Mouse (Mus musculus) spleen, postnatal 10 days (tissue): Measurements from ENCODE around the gene Atp1b4.
"Not testable (repeated sequence)": the region's sequence is repeated elsewhere in the genome, so short reads cannot be mapped to it uniquely, and the experiment has no call there.

Source experiments
- DNase-seq, 2 experiments: peaks; one replicate each; pipeline ENCODE4 v3.0.0; 2021 to 2022; ENCODE audit warnings: low spot score in 2 of 2

The Atp1b4 gene

DNA sequence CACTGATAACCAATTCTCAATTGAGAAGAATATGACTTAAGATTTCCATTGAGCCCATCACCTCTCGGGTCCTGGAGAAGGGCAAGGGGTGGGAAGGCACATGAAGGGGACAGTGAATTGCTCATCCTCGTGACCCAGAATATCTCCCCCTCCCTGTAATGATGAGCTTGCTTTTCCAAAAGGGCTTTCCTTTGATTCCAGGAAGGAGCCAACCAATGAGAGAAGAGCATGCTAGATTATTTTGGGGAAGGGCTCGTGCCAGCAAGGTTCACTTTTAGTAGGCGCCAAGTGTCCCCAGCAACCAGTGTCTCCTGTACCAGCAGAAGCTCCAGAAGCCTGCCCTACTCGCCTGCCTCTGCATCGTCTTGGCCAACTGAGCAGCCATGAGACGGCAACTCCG, at the start of gene Atp1b4:
Gene Atp1b4 (plus strand): TSS at position 301 of the 400 bp plus-strand sequence.
- no peak for DNase-seq

DNA sequence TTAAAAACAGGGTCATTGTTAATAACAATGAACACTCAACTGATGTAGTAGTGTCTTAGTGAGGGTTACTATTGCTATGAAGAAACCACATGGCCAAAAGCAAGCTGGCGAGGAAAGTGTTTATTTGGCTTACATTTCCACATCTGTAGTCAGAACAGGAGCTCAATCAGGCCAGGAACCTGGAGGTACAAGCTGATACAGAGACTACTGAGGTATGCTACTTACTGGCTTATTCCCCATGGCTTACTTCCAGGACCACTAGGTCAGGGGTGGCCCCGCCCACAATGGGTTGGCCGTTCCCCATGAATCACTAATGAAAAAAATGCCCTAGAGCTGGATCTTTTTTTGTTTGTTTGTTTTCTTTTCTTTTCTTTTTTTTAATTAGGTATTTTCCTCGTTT, 7.4 kb upstream of the Atp1b4 start:
- no peak for DNase-seq

DNA sequence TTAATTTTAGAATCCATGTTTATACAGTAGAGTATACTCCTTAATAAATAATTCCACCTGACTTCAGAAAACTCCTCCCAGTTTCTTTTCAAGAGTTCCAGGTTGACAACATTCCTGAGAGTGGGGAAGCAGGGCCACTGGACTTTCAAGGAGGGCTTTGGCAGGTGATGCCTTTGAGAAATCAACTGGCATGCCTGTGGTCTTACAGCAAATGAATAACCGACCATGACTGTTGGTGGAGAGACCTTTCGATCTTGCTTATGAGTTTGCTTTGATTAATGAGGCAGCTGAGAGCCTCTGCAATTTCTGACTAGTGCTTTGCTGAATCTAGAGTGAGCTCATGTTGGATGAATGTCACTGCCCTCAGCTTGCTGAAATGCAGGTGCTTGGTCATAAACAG, 4.9 kb upstream of the Atp1b4 start:
- DNase-seq = no peak

DNA sequence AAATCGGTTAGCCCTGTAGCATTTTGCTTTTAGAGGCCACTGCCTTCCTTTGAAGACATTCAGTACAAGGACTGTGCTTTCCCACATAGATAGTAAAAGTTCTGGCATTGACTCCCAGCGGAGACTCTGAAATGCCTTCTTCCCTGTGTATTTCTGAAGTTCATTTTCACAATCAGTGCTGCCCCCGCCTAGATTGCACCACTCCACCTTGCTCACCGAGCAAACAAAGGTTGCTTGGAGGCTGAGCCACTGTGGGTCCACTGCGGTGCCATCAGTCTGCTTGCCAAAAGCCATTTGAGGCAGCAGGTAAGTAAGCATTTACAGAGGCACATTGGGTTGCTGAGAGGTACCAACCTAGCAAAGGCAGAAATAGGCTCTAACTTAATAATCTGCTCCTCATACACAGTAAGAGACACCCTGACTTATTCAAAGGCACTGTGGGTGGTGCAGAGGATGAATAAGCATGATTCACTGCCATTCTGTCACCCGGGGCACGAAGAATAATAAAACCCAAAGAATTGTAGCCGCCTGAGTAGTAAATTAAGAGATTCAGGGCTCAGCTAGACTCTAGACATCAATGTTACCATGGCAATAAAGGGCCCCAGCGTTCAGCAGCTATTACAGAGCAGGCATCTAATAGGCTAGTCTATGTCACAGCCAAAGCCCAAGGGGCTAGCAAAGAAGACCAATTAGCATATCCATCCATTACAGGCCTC, 2.9 kb upstream of the Atp1b4 start:
- no peak for DNase-seq

DNA sequence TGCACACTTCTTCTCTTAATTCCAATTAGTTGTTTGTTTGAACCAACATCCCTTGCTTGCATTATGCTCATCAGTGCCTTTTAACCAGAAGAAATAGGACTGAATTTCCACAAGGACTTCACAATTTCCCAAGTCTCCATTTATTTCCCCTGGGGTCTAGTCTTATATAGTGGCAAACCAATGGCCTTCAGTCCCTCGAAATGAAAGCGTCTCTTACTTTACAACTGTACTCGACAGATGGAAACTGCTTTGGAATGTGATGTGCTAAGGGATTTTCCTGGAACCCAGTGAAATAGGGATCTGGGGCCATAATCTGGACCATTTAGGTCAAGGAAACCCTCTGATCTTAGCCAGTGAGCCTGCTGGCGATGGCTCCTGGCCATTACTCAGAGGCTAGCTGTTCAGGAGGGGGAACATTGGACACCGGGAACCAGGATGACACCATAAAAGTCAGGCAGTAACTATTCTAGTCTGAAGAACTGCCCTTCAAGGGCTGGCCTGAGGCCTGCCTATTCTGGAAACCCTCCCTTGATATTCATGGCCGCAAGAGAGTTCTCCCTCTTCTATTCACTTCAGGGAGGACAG, 2.3 kb upstream of the Atp1b4 start:
- DNase-seq = no peak

DNA sequence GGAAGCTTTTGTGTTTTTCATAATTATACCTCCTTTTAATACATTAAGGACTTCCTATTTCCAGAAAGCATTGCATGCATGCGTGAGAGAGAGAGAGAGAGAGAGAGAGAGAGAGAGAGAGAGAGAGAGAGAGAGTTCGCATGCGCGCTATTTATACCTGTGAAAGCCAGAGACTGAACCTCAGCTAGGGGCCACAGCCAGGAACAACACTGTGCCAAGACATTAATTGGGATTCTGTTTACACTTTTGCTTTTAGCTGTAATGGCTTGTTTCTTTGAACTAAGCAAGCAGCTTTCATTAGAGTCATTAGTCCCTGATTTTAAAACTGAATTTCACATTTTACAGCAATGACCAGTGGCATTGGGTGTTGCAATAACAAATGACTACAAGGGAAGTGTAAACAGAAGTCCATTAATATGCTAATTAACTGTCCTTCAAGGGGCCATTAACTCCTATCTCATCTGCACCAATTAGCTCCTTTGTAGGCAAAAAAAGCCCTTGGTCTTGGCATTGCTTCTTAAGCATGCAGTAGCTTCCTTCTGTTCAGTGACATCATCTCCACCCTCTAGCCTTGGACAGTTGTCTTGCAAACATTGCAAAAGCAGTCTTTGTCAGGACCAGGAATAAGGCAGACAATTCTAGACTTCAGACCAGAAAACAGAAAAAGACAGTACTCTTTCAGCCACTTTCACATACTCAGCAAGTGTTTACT, 14.9 kb downstream of the Atp1b4 start:
- DNase-seq = no peak

DNA sequence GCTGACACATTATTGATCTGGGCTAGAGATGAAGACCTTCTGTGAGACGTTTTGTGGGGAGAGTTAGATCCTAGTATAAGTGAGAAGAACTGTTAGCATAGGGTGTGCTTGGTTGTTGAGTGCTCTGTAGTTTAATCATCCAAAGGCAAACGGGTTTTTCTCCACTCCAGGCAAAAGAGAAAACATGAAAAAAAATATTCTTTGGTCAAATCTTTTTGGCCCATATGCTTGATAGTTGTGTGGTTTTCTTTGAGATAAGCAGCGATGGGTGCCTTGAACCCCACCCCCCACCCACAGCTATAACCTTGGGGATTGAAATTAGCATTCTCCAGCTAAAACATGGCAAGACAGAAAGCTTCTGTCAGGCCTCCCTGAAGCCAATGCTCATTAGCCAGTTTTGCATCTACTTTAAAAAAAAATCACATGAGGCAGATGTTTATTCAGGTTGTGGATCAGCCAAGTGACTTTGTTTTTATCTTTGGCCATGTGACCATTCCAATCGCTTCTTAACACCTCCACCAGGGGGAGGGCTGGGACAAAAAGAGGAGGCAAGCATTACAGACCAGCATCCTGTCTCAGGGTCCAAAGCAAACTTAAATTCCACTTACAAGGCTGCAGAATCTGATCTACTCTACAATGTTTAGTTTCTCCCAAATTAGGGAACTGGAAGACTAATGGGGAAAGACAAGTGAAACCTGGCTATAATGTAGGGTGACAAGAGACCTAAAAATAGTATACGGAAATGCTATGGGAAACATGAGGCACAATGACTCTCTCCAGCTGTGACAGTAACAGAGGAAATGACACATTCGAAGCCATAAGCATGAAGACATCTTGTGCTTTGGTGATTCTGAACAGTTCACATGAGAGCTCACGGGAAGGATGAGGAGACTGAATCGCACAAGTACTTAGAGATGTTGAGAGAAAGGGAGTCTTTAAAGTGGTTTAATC, 18.6 kb downstream of the Atp1b4 start:
- DNase-seq = peak in 1 of 2 experiments; percentile 50

DNA sequence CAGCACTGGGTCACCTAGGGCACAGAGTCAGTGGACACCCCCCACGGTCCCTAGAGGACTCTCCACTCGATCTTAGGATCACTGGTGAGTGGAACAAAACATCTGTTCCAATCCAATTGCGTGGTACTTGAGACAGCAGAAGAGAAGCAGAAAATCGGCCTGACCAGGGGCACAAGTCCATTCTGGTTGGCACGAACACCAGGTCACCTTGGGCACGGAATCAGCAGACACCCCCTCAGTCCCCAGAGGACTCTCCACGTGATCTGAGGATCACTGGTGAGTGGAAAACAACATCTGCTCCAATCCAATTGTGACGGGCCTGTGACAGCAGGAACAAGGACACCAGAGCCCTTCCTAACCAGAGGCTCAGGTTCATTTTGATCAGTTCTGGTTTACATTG, 46.0 kb downstream of the Atp1b4 start:
- DNase-seq = no peak

DNA sequence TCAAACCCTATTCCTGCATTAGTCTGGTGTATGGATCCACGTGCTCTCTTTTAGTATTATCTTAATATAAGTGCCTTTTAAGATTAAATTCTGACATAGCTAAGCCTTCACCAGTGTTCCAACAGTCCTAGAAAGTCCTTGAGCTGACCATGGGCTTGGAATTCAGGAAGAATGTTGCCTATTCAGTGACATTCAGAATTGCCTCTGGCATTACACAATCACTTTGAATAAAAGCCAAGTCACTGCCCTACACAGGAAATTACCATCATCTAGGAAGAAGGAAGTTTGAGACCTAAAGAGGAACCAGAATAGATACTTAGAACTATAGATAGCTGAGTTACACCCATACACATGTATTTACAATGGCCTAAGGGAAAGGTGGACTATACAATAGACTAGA, 48.6 kb downstream of the Atp1b4 start:
- not testable (repeated sequence) for DNase-seq

DNA sequence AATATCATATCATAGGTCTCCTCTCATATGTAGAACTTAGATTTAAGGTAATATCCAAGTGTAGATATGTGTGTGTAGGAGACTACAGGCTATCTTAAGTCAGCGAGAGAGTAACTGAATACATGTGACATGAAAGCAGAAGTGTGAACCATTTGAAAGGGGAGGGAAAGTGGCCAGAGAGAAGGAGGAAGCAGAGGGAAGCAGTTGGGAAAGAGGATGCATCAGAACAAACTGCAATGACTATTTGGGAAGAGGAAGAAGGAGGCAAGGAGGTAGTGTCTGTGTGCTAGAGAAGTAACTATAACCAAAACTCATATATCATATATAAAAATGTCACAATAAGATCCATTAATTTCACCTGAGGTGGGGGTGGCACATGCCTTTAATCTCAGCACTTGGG, 57.2 kb downstream of the Atp1b4 start:
- not testable (repeated sequence) for DNase-seq
